Mouse (Mus musculus) megakaryocyte-erythroid progenitor cell, adult 5 weeks (primary cell): ENCODE results near the gene Olfr26. TPM values are rescaled to one million over a fixed set of nuclear protein-coding genes. Genes with fewer than 3 reads are reported as not detected.

Experiments used
- polyA plus RNA-seq: library from polyadenylated mRNA; stranded (reverse); fragments of >175 nt; gene quantifications from 2 replicates; pipeline ENCODE4 v1.2.3, GENCODE M21; 2012

Gene Olfr26
- polyA plus RNA-seq, result not detected in 2 replicates

DNA sequence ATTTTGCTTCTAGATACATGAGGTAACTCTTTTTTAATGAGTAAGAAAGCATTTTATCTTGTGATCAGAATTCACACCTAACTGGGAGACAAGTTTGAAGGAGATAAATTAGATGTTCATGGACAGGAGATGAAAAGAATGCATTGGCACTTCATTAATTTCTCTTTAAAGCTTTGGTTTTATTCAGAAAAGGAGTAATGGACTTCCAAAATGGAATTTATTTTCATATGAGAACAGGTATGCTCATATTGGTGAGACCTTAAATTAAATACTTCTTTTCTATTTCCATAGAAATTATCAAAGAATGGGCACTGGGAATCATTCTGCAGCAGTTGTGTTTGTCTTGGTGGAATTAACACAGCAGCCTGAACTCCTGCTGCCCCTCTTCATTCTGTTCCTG is at the start of gene Olfr26:
Olfr26 (plus strand) TSS at position 301 of the 400 bp plus-strand sequence.

DNA sequence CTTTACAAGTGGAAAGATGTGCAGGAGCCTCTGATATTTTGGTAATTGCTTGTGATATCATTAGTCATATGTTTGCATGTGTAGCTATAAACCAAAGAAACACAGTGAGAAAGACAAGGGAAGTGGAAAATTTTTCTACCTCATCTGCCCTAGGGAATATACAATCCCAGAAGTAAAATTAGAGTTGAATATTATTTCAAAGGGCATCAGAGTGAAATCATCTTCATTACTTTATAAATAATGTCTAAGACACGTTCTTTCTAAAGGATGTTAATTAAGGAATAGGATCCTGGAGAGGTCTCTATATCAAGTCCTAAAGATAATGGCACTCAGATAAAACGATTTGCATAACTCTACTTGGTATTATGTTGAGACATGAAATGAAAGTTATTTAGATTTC is 40.5 kb upstream of the Olfr26 start, which contains the start of gene Olfr922:
Olfr922 (plus strand) TSS at position 301 of the 400 bp plus-strand sequence.

DNA sequence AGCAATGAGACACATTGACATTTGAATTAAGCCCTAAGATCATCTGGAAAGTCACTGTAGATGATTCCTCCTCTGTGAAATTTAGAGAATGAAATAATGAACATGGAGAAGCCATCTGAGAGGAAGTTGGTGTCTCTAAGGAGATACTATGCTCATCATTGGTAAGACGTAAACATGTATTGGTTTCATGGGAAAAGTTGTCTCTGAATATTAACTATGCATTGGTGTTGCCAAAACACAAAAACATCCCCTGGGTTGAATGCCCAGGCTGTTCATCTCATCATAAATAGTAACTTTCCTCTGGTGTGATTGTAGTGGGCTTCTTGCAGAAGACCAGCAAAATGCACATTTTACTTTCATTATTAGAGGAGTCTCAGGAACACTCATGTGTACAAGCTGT is 28.6 kb upstream of the Olfr26 start, which contains the start of gene Olfr923:
Olfr923 (plus strand) TSS at position 301 of the 400 bp plus-strand sequence.

DNA sequence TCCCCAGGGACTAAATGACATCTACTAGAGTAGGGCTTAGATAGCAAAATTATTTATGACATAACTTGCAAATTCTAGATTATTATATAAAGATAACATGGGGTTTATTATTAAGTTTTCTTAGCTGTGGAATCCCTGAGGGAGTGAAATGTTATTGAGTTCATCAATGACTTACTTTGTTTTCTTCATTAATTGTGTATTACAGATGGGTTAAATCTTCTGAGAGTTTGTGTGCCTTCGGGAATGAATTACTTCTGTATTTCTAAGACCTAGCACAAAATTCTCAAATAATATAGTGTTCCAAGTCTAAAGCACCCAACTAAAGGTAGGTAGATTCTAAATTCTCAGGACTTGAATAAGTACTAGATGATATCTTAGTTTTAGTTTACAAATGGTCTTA is 10.7 kb upstream of the Olfr26 start, which contains the start of gene Olfr924:
Olfr924 (plus strand) TSS at position 301 of the 400 bp plus-strand sequence.

DNA sequence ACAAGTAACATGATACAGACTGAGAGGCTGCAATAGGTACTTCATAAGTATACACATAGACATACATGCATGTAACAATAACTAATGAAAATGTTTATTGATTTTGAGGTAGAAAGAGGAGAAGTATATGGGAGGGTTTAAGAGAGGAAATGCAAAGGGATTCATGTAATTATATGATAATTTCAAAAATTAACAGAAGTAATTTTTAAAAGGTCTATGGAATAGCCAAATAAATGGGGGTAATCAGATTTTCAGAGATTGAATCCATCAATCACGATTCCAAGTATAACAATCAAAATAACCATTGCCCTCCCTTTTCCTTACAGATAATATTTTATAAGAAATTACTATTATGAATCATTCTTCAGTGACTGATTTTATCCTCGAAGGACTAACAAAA is 22.0 kb downstream of the Olfr26 start, which contains the start of gene Olfr926:
Olfr926 (plus strand) TSS at position 301 of the 400 bp plus-strand sequence.

Other genes starting within 250 kb of the Olfr26 start
- not detected in 2 replicates for gene Olfr914, start 250.0 kb upstream of the Olfr26 start, polyA plus RNA-seq
- not detected in 2 replicates for gene Olfr916, start 195.2 kb upstream of the Olfr26 start, polyA plus RNA-seq
- not detected in 2 replicates for gene Olfr917, start 189.2 kb upstream of the Olfr26 start, polyA plus RNA-seq
- not detected in 2 replicates for gene Olfr918, start 180.5 kb upstream of the Olfr26 start, polyA plus RNA-seq
- gene Olfr919, start 151.4 kb upstream of the Olfr26 start, polyA plus RNA-seq, result not detected in 2 replicates
- gene Vwa5a, start 136.8 kb upstream of the Olfr26 start, polyA plus RNA-seq, result 0.67 and 1.2 TPM in 2 replicates
- 0.03 TPM in 1 of 2 replicates, not detected in the other for gene Olfr920, start 102.8 kb upstream of the Olfr26 start, polyA plus RNA-seq
- not detected in 2 replicates for gene Olfr921, start 82.0 kb upstream of the Olfr26 start, polyA plus RNA-seq
- gene Olfr922, start 40.4 kb upstream of the Olfr26 start, polyA plus RNA-seq, result not detected in 2 replicates
- gene Olfr923, start 28.5 kb upstream of the Olfr26 start, polyA plus RNA-seq, result not detected in 2 replicates
- not detected in 2 replicates for gene Olfr924, start 10.6 kb upstream of the Olfr26 start, polyA plus RNA-seq
- gene Olfr926, start 22.1 kb downstream of the Olfr26 start, polyA plus RNA-seq, result 0.11 TPM in 1 of 2 replicates, not detected in the other
- gene Olfr930, start 74.7 kb downstream of the Olfr26 start, polyA plus RNA-seq, result not detected in 2 replicates
- gene Olfr933, start 117.3 kb downstream of the Olfr26 start, polyA plus RNA-seq, result not detected in 2 replicates
- not detected in 2 replicates for gene Olfr934, start 133.3 kb downstream of the Olfr26 start, polyA plus RNA-seq
- gene Olfr935, start 144.6 kb downstream of the Olfr26 start, polyA plus RNA-seq, result not detected in 2 replicates
- not detected in 2 replicates for gene Olfr146, start 168.3 kb downstream of the Olfr26 start, polyA plus RNA-seq
- gene Olfr937, start 209.9 kb downstream of the Olfr26 start, polyA plus RNA-seq, result not detected in 2 replicates
- not detected in 2 replicates for gene Olfr938, start 223.8 kb downstream of the Olfr26 start, polyA plus RNA-seq